Mouse (Mus musculus): ENCODE data around the gene Tmem59l. TPM values are rescaled to one million over a fixed set of nuclear protein-coding genes. Genes with fewer than 3 reads are reported as not detected.

Gene Tmem59l
- polyA plus RNA-seq, 1 experiment: 1.6 TPM

GRCm38 (mm10) chr8:70503062-70503750, 16.0 kb upstream of the Tmem59l start:
- peaks cover 14% of the 10 kb centered on the region for H3K4me1 ChIP-seq (ENCODE audit: control insufficient read depth, insufficient read depth, insufficient read length, low read length)
- H3K36me3 ChIP-seq (ENCODE audit: control insufficient read depth, insufficient read depth, low read length): peaks cover 9% of the 10 kb centered on the region
- H3K27me3 ChIP-seq (ENCODE audit: control insufficient read depth, insufficient read depth, low read length): 0 out of 2 replicates have a peak, but pooled peaks cover 6% of the 10 kb centered on the region
- 21% methylated on average over 46 of the region's 46 CpGs for WGBS
- H3K27ac ChIP-seq (ENCODE audit: insufficient read depth, low read depth, low read length): no peak overlapping the region
- TF ChIP-seq POLR2A (IDR thresholded peaks at IDR 0.05; ENCODE audit: low read depth, low read length) (no peak), CTCF (IDR thresholded peaks at IDR 0.05; ENCODE audit: extremely low read depth, insufficient read length, insufficient replicate concordance, low read depth, low read length) (peak; percentile 85)
- H3K4me3 ChIP-seq (ENCODE audit: low read depth, low read length): peak overlapping the region; percentile 6; the same call in 1 of the 2 replicates

GRCm38 (mm10) chr8:70502540-70502939, 15.4 kb upstream of the Tmem59l start:
- H3K27me3 ChIP-seq (ENCODE audit: control insufficient read depth, insufficient read depth, low read length): 0 out of 2 replicates have a peak, but pooled peaks cover 6% of the 10 kb centered on the region
- WGBS: 45% methylated on average over 12 of the region's 12 CpGs

GRCm38 (mm10) chr8:70501820-70502529, 14.8 kb upstream of the Tmem59l start:
- peaks cover 6% of the 10 kb centered on the region; the same call in 1 of the 2 replicates for H3K27me3 ChIP-seq (ENCODE audit: control insufficient read depth, insufficient read depth, low read length)
- peaks cover 14% of the 10 kb centered on the region for H3K4me1 ChIP-seq (ENCODE audit: control insufficient read depth, insufficient read depth, insufficient read length, low read length)
- no peak for TF ChIP-seq CTCF (IDR thresholded peaks at IDR 0.05; ENCODE audit: extremely low read depth, insufficient read length, insufficient replicate concordance, low read depth, low read length)
- no peak for TF ChIP-seq POLR2A (IDR thresholded peaks at IDR 0.05; ENCODE audit: low read depth, low read length)
- peaks cover 2% of the 10 kb centered on the region; the same call in 1 of the 2 replicates for H3K36me3 ChIP-seq (ENCODE audit: control insufficient read depth, insufficient read depth, low read length)
- no peak overlapping the region for H3K4me3 ChIP-seq (ENCODE audit: low read depth, low read length)
- 13% methylated on average over 23 of the region's 23 CpGs for WGBS
- no peak overlapping the region for H3K27ac ChIP-seq (ENCODE audit: insufficient read depth, low read depth, low read length)

More at GRCm38 (mm10) chr8:70502540-70502939, 15.4 kb upstream of the Tmem59l start:
- no peak overlapping the region for H3K27ac ChIP-seq (ENCODE audit: insufficient read depth, low read depth, low read length)
- no peak overlapping the region for H3K4me3 ChIP-seq (ENCODE audit: low read depth, low read length)
- peaks cover 4% of the 10 kb centered on the region for H3K36me3 ChIP-seq (ENCODE audit: control insufficient read depth, insufficient read depth, low read length)
- TF ChIP-seq POLR2A (IDR thresholded peaks at IDR 0.05; ENCODE audit: low read depth, low read length): no peak
- TF ChIP-seq CTCF (IDR thresholded peaks at IDR 0.05; ENCODE audit: extremely low read depth, insufficient read length, insufficient replicate concordance, low read depth, low read length): no peak
- H3K4me1 ChIP-seq (ENCODE audit: control insufficient read depth, insufficient read depth, insufficient read length, low read length): peaks cover 14% of the 10 kb centered on the region

- TF ChIP-seq POLR2A (IDR thresholded peaks at IDR 0.05; ENCODE audit: low read depth, low read length) (no peak), CTCF (IDR thresholded peaks at IDR 0.05; ENCODE audit: extremely low read depth, insufficient read length, insufficient replicate concordance, low read depth, low read length) (no peak)
- peaks cover 10% of the 10 kb centered on the region for H3K4me1 ChIP-seq (ENCODE audit: control insufficient read depth, insufficient read depth, insufficient read length, low read length)
- no peak overlapping the region for H3K27ac ChIP-seq (ENCODE audit: insufficient read depth, low read depth, low read length)
- peak overlapping the region; percentile 46 for H3K4me3 ChIP-seq (ENCODE audit: low read depth, low read length)
- WGBS: 11% methylated on average over 39 of the region's 39 CpGs
- H3K36me3 ChIP-seq (ENCODE audit: control insufficient read depth, insufficient read depth, low read length): peaks cover 2% of the 10 kb centered on the region; the same call in 1 of the 2 replicates
- peaks cover 17% of the 10 kb centered on the region for H3K27me3 ChIP-seq (ENCODE audit: control insufficient read depth, insufficient read depth, low read length)
Observed at GRCm38 (mm10) chr8:70500386-70501301, 13.5 kb upstream of the Tmem59l start.

- Histone ChIP-seq H3K36me3 (ENCODE audit: control insufficient read depth, insufficient read depth, low read length) (no peaks in the 10 kb centered on the region), H3K4me3 (ENCODE audit: low read depth, low read length) (no peak overlapping the region)
- TF ChIP-seq CTCF (IDR thresholded peaks at IDR 0.05; ENCODE audit: extremely low read depth, insufficient read length, insufficient replicate concordance, low read depth, low read length) (no peak), POLR2A (IDR thresholded peaks at IDR 0.05; ENCODE audit: low read depth, low read length) (no peak)
Observed at GRCm38 (mm10) chr8:70495771-70496062, 8.6 kb upstream of the Tmem59l start.

GRCm38 (mm10) chr8:70495001-70495770, 8.0 kb upstream of the Tmem59l start:
- H3K27ac ChIP-seq (ENCODE audit: insufficient read depth, low read depth, low read length): no peak overlapping the region
- no peaks in the 10 kb centered on the region; the same call in 1 of the 2 replicates for H3K4me1 ChIP-seq (ENCODE audit: control insufficient read depth, insufficient read depth, insufficient read length, low read length)
- no peak for TF ChIP-seq POLR2A (IDR thresholded peaks at IDR 0.05; ENCODE audit: low read depth, low read length)
- no peak for TF ChIP-seq CTCF (IDR thresholded peaks at IDR 0.05; ENCODE audit: extremely low read depth, insufficient read length, insufficient replicate concordance, low read depth, low read length)
- 11% methylated on average over 21 of the region's 21 CpGs for WGBS
- no peak overlapping the region for H3K4me3 ChIP-seq (ENCODE audit: low read depth, low read length)
- H3K27me3 ChIP-seq (ENCODE audit: control insufficient read depth, insufficient read depth, low read length): peaks cover 71% of the 10 kb centered on the region
- H3K36me3 ChIP-seq (ENCODE audit: control insufficient read depth, insufficient read depth, low read length): no peaks in the 10 kb centered on the region

More at GRCm38 (mm10) chr8:70495771-70496062, 8.6 kb upstream of the Tmem59l start:
- Histone ChIP-seq H3K27ac (ENCODE audit: insufficient read depth, low read depth, low read length) (no peak overlapping the region), H3K4me1 (ENCODE audit: control insufficient read depth, insufficient read depth, insufficient read length, low read length) (peaks cover 2% of the 10 kb centered on the region), H3K27me3 (ENCODE audit: control insufficient read depth, insufficient read depth, low read length) (peaks cover 66% of the 10 kb centered on the region)
- 12% methylated on average over 12 of the region's 12 CpGs for WGBS
